In genomic region chr11:51940511-51940955, GRCm38 (mm10) we compare ENCODE assay signal across 10 mouse cellular contexts. TPM values are rescaled to one million over a fixed set of nuclear protein-coding genes. Genes with fewer than 3 reads are reported as not detected.
DNase-seq lines count a peak whose midpoint lies in the region; ATAC-seq lines count a peak whose summit lies in the region.
"Had no signal": no experiment of that assay in that cellular context is flagged by ENCODE, and none has a peak within 500 bp of the region (broad histone marks: within the 10 kb centered on the region; RNA-seq: fewer than 3 reads in every experiment).

No protein-coding gene starts in this region.

- no peak overlapping the region for H3K4me2 ChIP-seq in heart, embryonic 12.5 days

- ATAC-seq in heart, embryonic 12.5 days (ENCODE audit: insufficient number of reproducible peaks, low FRiP score) = no peak
- ATAC-seq: CD4-positive, CD25-positive, alpha-beta regulatory T cell, adult 4 months had no signal

- DNase-seq in heart, adult 11 months = peak; percentile 96
- DNase-seq in right cerebral cortex, postnatal 25 days = peak; percentile 12
- DNase-seq in right cerebral cortex, postnatal 10 days (ENCODE audit: low spot score in 2 of 2) = no peak
- DNase-seq in heart, postnatal 14 days = peak; percentile 31 to 33
- DNase-seq in skeletal muscle tissue, adult 2 months (ENCODE audit: low read depth, low spot score) = peak; percentile 76
- no peak for DNase-seq in T-cell, adult 2 months (ENCODE audit: low spot score)
- DNase-seq in thymus, postnatal 10 days (ENCODE audit: low spot score in 2 of 2) = no peak
- DNase-seq: cerebellum, postnatal 25 days had no signal

- no peak overlapping the region for H3K4me3 ChIP-seq in heart, embryonic 12.5 days

- peaks cover 15% of the 10 kb centered on the region; the same call in 1 of the 2 replicates for H3K27me3 ChIP-seq in heart, embryonic 12.5 days (replicated peaks)

- no peaks in the 10 kb centered on the region for H3K9me3 ChIP-seq in heart, embryonic 12.5 days (replicated peaks)

- H3K36me3 ChIP-seq in heart, embryonic 12.5 days = no peaks in the 10 kb centered on the region

- H3K4me1 ChIP-seq in heart, embryonic 12.5 days (replicated peaks) = peaks cover 19% of the 10 kb centered on the region

- H3K27ac ChIP-seq in heart, embryonic 12.5 days (ENCODE audit: poor library complexity, severe bottlenecking) = no peak overlapping the region

- H3K9ac ChIP-seq in heart, embryonic 12.5 days = no peak overlapping the region

- 41% methylated on average over 13 of the region's 13 CpGs for WGBS in heart, embryonic 12.5 days

- intact Hi-C loops in heart, postnatal 14 days (cut with DNase I) = no loop called here

RNA-seq across cellular contexts. Expression of gene Cdkn2aipnl, which starts 26.9 kb away (rescaled TPM):
- 70.8 and 73.4 TPM in 2 replicates for polyA plus RNA-seq in heart, embryonic 12.5 days (2016; fragmentation: Nextera tagmentation; extraction: Ambion mirVana)
- total RNA-seq in heart, postnatal 14 days (2021) = 10 to 100 TPM; 13.0 to 16.2 TPM

Comparison
In these comparisons a context has a peak if more than half of its experiments do, and no peak if none do; other contexts are left out.
1. DNase-seq: peak in heart, adult 11 months (single experiment), right cerebral cortex, postnatal 25 days (single experiment), heart, postnatal 14 days (2 of 2) and skeletal muscle tissue, adult 2 months (single experiment); none in right cerebral cortex, postnatal 10 days (0 of 2), T-cell, adult 2 months (single experiment) and thymus, postnatal 10 days (0 of 2).